In the genomic region with DNA sequence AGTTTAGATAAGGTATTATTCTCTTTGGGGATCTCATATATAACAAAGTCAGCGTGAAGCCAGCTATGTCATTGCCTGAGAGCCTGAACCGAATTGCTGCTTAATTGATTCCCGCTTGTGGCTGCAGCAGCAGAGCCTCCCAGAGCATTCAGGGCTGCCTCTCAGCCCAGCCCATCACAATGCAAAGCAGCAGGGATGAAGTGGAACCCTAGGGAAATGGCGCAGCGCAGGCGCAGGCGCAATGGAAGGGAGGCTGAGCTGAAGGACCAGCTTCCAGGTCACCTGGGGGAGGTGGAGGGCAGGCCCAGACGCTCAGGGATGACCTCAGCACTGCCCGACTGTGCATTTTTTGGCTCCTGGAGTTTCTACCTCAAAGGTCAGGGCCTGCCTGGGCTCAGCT, we compare ENCODE assay signal across 13 mouse cellular contexts. TPM values are rescaled to one million over a fixed set of nuclear protein-coding genes. Genes with fewer than 3 reads are reported as not detected.
DNase-seq lines count a peak whose midpoint lies in the region; ATAC-seq lines count a peak whose summit lies in the region.
"Had no signal": no experiment of that assay in that cellular context is flagged by ENCODE, and none has a peak within 500 bp of the region (broad histone marks: within the 10 kb centered on the region; RNA-seq: fewer than 3 reads in every experiment).

No protein-coding gene starts in this region.

- H3K9me3 ChIP-seq in kidney, embryonic 15.5 days (replicated peaks): no peaks in the 10 kb centered on the region
- no peaks in the 10 kb centered on the region for H3K9me3 ChIP-seq in embryonic facial prominence, embryonic 14.5 days (ENCODE audit: control insufficient read depth, low read length)
- H3K9me3 ChIP-seq in neural tube, embryonic 14.5 days (ENCODE audit: control insufficient read depth, low read length): no peaks in the 10 kb centered on the region

- H3K27ac ChIP-seq in kidney, embryonic 15.5 days: no peak overlapping the region
- H3K27ac ChIP-seq in embryonic facial prominence, embryonic 14.5 days (replicated peaks; ENCODE audit: low read depth, low read length): no peak overlapping the region
- H3K27ac ChIP-seq in neural tube, embryonic 14.5 days (ENCODE audit: low read depth, low read length): no peak overlapping the region

- WGBS in kidney, embryonic 15.5 days: 18% methylated on average over 9 of the region's 9 CpGs
- WGBS in embryonic facial prominence, embryonic 14.5 days: 10% methylated on average over 9 of the region's 9 CpGs
- 2% methylated on average over 9 of the region's 9 CpGs for WGBS in neural tube, embryonic 14.5 days

- H3K4me1 ChIP-seq in kidney, embryonic 15.5 days: peaks cover 3% of the 10 kb centered on the region; the same call in 1 of the 2 replicates
- no peaks in the 10 kb centered on the region for H3K4me1 ChIP-seq in embryonic facial prominence, embryonic 14.5 days (ENCODE audit: control insufficient read depth, insufficient read depth, low read length)
- H3K4me1 ChIP-seq in neural tube, embryonic 14.5 days (ENCODE audit: control insufficient read depth, insufficient read depth, low read length): 0 out of 2 replicates have a peak, but pooled peaks cover 5% of the 10 kb centered on the region

- H3K4me3 ChIP-seq in kidney, embryonic 15.5 days (replicated peaks): no peak overlapping the region
- H3K4me3 ChIP-seq in embryonic facial prominence, embryonic 14.5 days (ENCODE audit: low read depth, low read length): no peak overlapping the region
- no peak overlapping the region for H3K4me3 ChIP-seq in neural tube, embryonic 14.5 days (ENCODE audit: low read depth, low read length)

- no peak; the same call in 1 of the 2 replicates for ATAC-seq in kidney, embryonic 15.5 days (replicated peaks; ENCODE audit: low FRiP score)
- peak; percentile 68; the same call in 1 of the 2 replicates for ATAC-seq in embryonic facial prominence, embryonic 14.5 days (ENCODE audit: low read depth)
- ATAC-seq in neural tube, embryonic 14.5 days (ENCODE audit: low read depth): peak; percentile 92; the same call in 1 of the 2 replicates

- peak; percentile 6 to 15 for DNase-seq in kidney, postnatal 36 days
- DNase-seq in embryonic facial prominence, embryonic 14.5 days (ENCODE audit: low spot score): peak; percentile 61
- peak; percentile 24 to 29 for DNase-seq in kidney, postnatal 4 days
- no peak for DNase-seq in spleen, postnatal 36 days (ENCODE audit: low spot score in 2 of 2)
- no peak for DNase-seq in gastrocnemius, postnatal 25 days
- DNase-seq in urinary bladder, adult 18-20 months (ENCODE audit: low spot score in 2 of 2): no peak
- DNase-seq: adrenal gland, postnatal 14 days; lung, postnatal 10 days; right cerebral cortex, adult 18-20 months; thymus, postnatal 14 days had no signal

- H3K36me3 ChIP-seq in kidney, embryonic 15.5 days: no peaks in the 10 kb centered on the region
- no peaks in the 10 kb centered on the region for H3K36me3 ChIP-seq in embryonic facial prominence, embryonic 14.5 days (ENCODE audit: control insufficient read depth, insufficient read depth, low read length)
- H3K36me3 ChIP-seq in neural tube, embryonic 14.5 days (ENCODE audit: control insufficient read depth, insufficient read depth, low read length): no peaks in the 10 kb centered on the region

- H3K4me2 ChIP-seq in kidney, embryonic 15.5 days: no peak overlapping the region
- H3K4me2 ChIP-seq in embryonic facial prominence, embryonic 14.5 days (ENCODE audit: low read depth, low read length): peak overlapping the region; percentile 21; the same call in 1 of the 2 replicates
- H3K4me2 ChIP-seq in neural tube, embryonic 14.5 days (ENCODE audit: low read depth, low read length): peak overlapping the region; percentile 30

- H3K27me3 ChIP-seq in kidney, embryonic 15.5 days: 0 out of 2 replicates have a peak, but pooled peaks cover 2% of the 10 kb centered on the region
- no peaks in the 10 kb centered on the region for H3K27me3 ChIP-seq in embryonic facial prominence, embryonic 14.5 days (replicated peaks; ENCODE audit: control insufficient read depth, insufficient read depth, low read length)
- H3K27me3 ChIP-seq in neural tube, embryonic 14.5 days (ENCODE audit: control insufficient read depth, insufficient read depth, low read length): no peaks in the 10 kb centered on the region
- H3K27me3 ChIP-seq: CH12.LX had no signal

- H3K9ac ChIP-seq in kidney, embryonic 15.5 days: no peak overlapping the region
- H3K9ac ChIP-seq in embryonic facial prominence, embryonic 14.5 days (ENCODE audit: low read depth, low read length): no peak overlapping the region
- H3K9ac ChIP-seq in neural tube, embryonic 14.5 days (replicated peaks; ENCODE audit: low read depth, low read length): no peak overlapping the region

RNA-seq across cellular contexts. Expression of gene Atic, which starts 49.7 kb away (rescaled TPM):
- polyA plus RNA-seq in kidney, embryonic 15.5 days (2015; fragmentation: Nextera tagmentation; extraction: Ambion mirVana): 62.8 and 66.1 TPM in 2 replicates
- polyA plus RNA-seq in embryonic facial prominence, embryonic 14.5 days (2014; fragmentation: Nextera tagmentation; extraction: Ambion mirVana): 53.8 and 62.9 TPM in 2 replicates
- 26.9 and 36.0 TPM in 2 replicates for polyA plus RNA-seq in neural tube, embryonic 14.5 days (2014; fragmentation: Nextera tagmentation; extraction: Ambion mirVana)
- 10 to 100 TPM; 21.4 to 23.2 TPM for total RNA-seq in gastrocnemius, postnatal 25 days (2021)

Comparison
In these comparisons a context has a peak if more than half of its experiments do, and no peak if none do; other contexts are left out.
1. DNase-seq: peak in kidney, postnatal 36 days (2 of 2), embryonic facial prominence, embryonic 14.5 days (single experiment) and kidney, postnatal 4 days (2 of 2); none in spleen, postnatal 36 days (0 of 2), gastrocnemius, postnatal 25 days (single experiment) and urinary bladder, adult 18-20 months (0 of 2).